Mouse (Mus musculus) lung, postnatal 25 days (tissue): ENCODE data around the gene Dpf3.

Experiments used
- DNase-seq: peaks from one replicate; pipeline ENCODE4 v3.0.0; 2022; ENCODE audit warnings: low spot score

Dpf3 gene

GRCm38 (mm10) chr12:83411721-83412521, 75.6 kb downstream of the Dpf3 start:
- DNase-seq = no peak

GRCm38 (mm10) chr12:83411032-83411431, 76.5 kb downstream of the Dpf3 start:
- no peak for DNase-seq

- DNase-seq = no peak
These were observed 82.0 kb downstream of the Dpf3 start for GRCm38 (mm10) chr12:83405374-83406125.

GRCm38 (mm10) chr12:83402270-83402669, 85.2 kb downstream of the Dpf3 start:
- no peak for DNase-seq

GRCm38 (mm10) chr12:83392011-83392410, 95.5 kb downstream of the Dpf3 start:
- DNase-seq = no peak

GRCm38 (mm10) chr12:83387554-83387953, 100.0 kb downstream of the Dpf3 start:
- DNase-seq = no peak

- no peak for DNase-seq
These were observed 106.4 kb downstream of the Dpf3 start for GRCm38 (mm10) chr12:83381072-83381471.

GRCm38 (mm10) chr12:83380016-83380415, 107.5 kb downstream of the Dpf3 start:
- DNase-seq = no peak

GRCm38 (mm10) chr12:83375015-83375831, 112.3 kb downstream of the Dpf3 start:
- DNase-seq = no peak

GRCm38 (mm10) chr12:83373081-83373480, 114.4 kb downstream of the Dpf3 start:
- DNase-seq = no peak

- no peak for DNase-seq
These were observed 115.2 kb downstream of the Dpf3 start for GRCm38 (mm10) chr12:83372290-83372689.

GRCm38 (mm10) chr12:83370221-83370620, 117.3 kb downstream of the Dpf3 start:
- DNase-seq = no peak

GRCm38 (mm10) chr12:83369416-83369815, 118.1 kb downstream of the Dpf3 start:
- no peak for DNase-seq

GRCm38 (mm10) chr12:83367486-83367885, 120.0 kb downstream of the Dpf3 start:
- DNase-seq = no peak

- no peak for DNase-seq
These were observed 122.7 kb downstream of the Dpf3 start for GRCm38 (mm10) chr12:83364771-83365170.

GRCm38 (mm10) chr12:83361801-83362200, 125.7 kb downstream of the Dpf3 start:
- no peak for DNase-seq

GRCm38 (mm10) chr12:83352640-83353039, 134.9 kb downstream of the Dpf3 start:
- DNase-seq = no peak

- no peak for DNase-seq
These were observed 137.8 kb downstream of the Dpf3 start for GRCm38 (mm10) chr12:83349736-83350135.

GRCm38 (mm10) chr12:83348246-83348645, 139.3 kb downstream of the Dpf3 start:
- no peak for DNase-seq

GRCm38 (mm10) chr12:83342875-83343185, 144.7 kb downstream of the Dpf3 start:
- no peak for DNase-seq

GRCm38 (mm10) chr12:83342035-83342874, 145.3 kb downstream of the Dpf3 start:
- DNase-seq = no peak

GRCm38 (mm10) chr12:83340960-83341359, 146.6 kb downstream of the Dpf3 start:
- DNase-seq = no peak
